Mouse (Mus musculus) inflammation-experienced regulatory T-cells (primary cell): ENCODE results near the gene Tenm1. TPM values are rescaled to one million over a fixed set of nuclear protein-coding genes. Genes with fewer than 3 reads are reported as not detected.

Experiments
- polyA plus RNA-seq, 2 experiments: library from polyadenylated mRNA; unstranded; fragments of 100-300 nt; shearing (Covaris generic); gene quantifications; one replicate each; pipeline ENCODE4 v1.2.1; 2017

Tenm1 gene
- under 1 TPM; 0.14 to 0.29 TPM for polyA plus RNA-seq

GRCm38 (mm10) chrX:43428855-43429263 is at the start of gene Tenm1:
TSS of gene Tenm1 (minus strand) at chrX:43429126.

DNA sequence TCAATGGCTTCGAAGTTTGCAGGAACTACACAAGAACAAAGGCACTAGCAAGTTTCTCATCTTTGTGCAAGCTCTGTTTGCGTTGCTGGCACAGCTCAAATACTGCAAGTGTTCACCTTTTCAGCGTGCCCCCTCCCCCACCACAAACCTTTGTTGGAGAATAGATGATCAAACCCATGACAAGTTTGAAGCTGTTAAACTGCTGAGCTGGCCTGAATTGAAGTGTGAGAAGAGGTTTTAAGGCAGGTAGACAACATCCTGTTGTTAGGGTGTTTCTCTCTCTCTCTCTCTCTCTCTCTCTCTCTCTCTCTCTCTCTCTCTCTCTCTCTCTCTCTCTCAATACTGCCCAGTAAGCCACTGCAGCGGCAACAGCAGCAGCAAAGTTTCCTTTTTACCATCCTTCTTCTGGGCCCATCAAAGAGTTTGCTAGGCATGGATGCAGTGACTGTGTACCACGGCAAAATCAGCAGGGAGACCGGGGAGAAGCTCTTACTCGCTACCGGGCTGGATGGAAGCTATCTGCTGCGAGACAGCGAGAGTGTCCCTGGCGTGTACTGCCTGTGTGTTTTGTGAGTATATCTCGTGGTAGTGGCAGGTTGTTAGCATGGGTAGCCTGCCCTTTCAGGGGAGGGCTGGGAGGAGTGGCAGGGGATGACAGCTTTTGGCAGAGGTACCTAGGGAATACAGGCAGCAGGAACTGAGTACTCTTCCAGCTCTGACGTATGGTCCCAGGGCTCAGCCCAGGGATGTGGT is 926.5 kb downstream of the Tenm1 start, which contains the start of gene Sh2d1a:
TSS of gene Sh2d1a (plus strand) at position 163 of the 753 bp plus-strand sequence.

GRCm38 (mm10) chrX:42489446-42489845 is 939.5 kb downstream of the Tenm1 start, which contains the start of gene Tex13c2:
TSS of gene Tex13c2 (plus strand) at chrX:42489691.

Other genes starting within 250 kb of the Tenm1 start
- not detected for gene Tex13c1, start 162.0 kb upstream of the Tenm1 start, polyA plus RNA-seq